Mouse (Mus musculus): Measurements from ENCODE around the gene Cxcr2.
A peak's percentile ranks its signal among the peaks of the same experiment; 100 is the strongest.
"Not testable (repeated sequence)": the region's sequence is repeated elsewhere in the genome, so short reads cannot be mapped to it uniquely, and the experiment has no call there.

Cxcr2 gene

GRCm38 (mm10) chr1:74141781-74142180 is 12.0 kb upstream of the Cxcr2 start:
- DNase-seq: no peak

GRCm38 (mm10) chr1:74149106-74149885 is 4.5 kb upstream of the Cxcr2 start:
- DNase-seq: no peak

- DNase-seq: no peak
These were observed 3.7 kb upstream of the Cxcr2 start for GRCm38 (mm10) chr1:74150101-74150500.

- DNase-seq: no peak
These were observed 2.7 kb upstream of the Cxcr2 start for GRCm38 (mm10) chr1:74151091-74151490.

GRCm38 (mm10) chr1:74155435-74156012 is 1.7 kb downstream of the Cxcr2 start:
- no peak for DNase-seq

- no peak for DNase-seq
These were observed 2.7 kb downstream of the Cxcr2 start for GRCm38 (mm10) chr1:74156381-74156910.

GRCm38 (mm10) chr1:74159613-74160012 is 5.8 kb downstream of the Cxcr2 start:
- not testable (repeated sequence) for DNase-seq

GRCm38 (mm10) chr1:74160036-74160435 is 6.2 kb downstream of the Cxcr2 start:
- DNase-seq: no peak

GRCm38 (mm10) chr1:74167136-74167535 is 13.3 kb downstream of the Cxcr2 start:
- peak; percentile 5 for DNase-seq

- DNase-seq: no peak
These were observed 15.9 kb downstream of the Cxcr2 start for GRCm38 (mm10) chr1:74169721-74170120.

GRCm38 (mm10) chr1:74172722-74173121 is 18.9 kb downstream of the Cxcr2 start:
- no peak for DNase-seq

- no peak for DNase-seq
These were observed 21.9 kb downstream of the Cxcr2 start for GRCm38 (mm10) chr1:74175731-74176130.

- DNase-seq: no peak
These were observed 24.8 kb downstream of the Cxcr2 start for GRCm38 (mm10) chr1:74178618-74179017.

- no peak for DNase-seq
These were observed 26.0 kb downstream of the Cxcr2 start for GRCm38 (mm10) chr1:74179624-74180408.

- no peak for DNase-seq
These were observed 27.7 kb downstream of the Cxcr2 start for GRCm38 (mm10) chr1:74181462-74181861.

- DNase-seq: no peak
These were observed 29.2 kb downstream of the Cxcr2 start for GRCm38 (mm10) chr1:74183006-74183405.

- DNase-seq: no peak
These were observed 36.7 kb downstream of the Cxcr2 start for GRCm38 (mm10) chr1:74190471-74190870.

- DNase-seq: no peak
These were observed 38.9 kb downstream of the Cxcr2 start for GRCm38 (mm10) chr1:74192711-74193110.

- no peak for DNase-seq
These were observed 40.7 kb downstream of the Cxcr2 start, which contains the start of gene Cxcr1 for GRCm38 (mm10) chr1:74194445-74194844. Gene Cxcr1, minus strand, starts transcription at chr1:74194631.

GRCm38 (mm10) chr1:74195961-74196360 is 42.2 kb downstream of the Cxcr2 start:
- DNase-seq: no peak

GRCm38 (mm10) chr1:74196621-74197419 is 43.0 kb downstream of the Cxcr2 start:
- DNase-seq: no peak

GRCm38 (mm10) chr1:74197726-74198470 is 44.1 kb downstream of the Cxcr2 start:
- no peak for DNase-seq
